Mouse (Mus musculus): Measurements from ENCODE around the gene Olfr1118.
"Not testable (repeated sequence)": the region's sequence is repeated elsewhere in the genome, so short reads cannot be mapped to it uniquely, and the experiment has no call there.

The Olfr1118 gene

GRCm38 (mm10) chr2:87307281-87307680, at the start of gene Olfr1118:
Gene Olfr1118 (plus strand): TSS chr2:87307581.
- DNase-seq (ENCODE audit: low read depth): no peak

GRCm38 (mm10) chr2:87267234-87267633, 40.1 kb upstream of the Olfr1118 start, which contains the start of gene Olfr1116:
Gene Olfr1116 (plus strand): TSS chr2:87267534.
- DNase-seq (ENCODE audit: low read depth): no peak

GRCm38 (mm10) chr2:87293977-87294376, 13.4 kb upstream of the Olfr1118 start:
- not testable (repeated sequence) for DNase-seq (ENCODE audit: low read depth)

- DNase-seq (ENCODE audit: low read depth): no peak
Measured at GRCm38 (mm10) chr2:87354515-87354914, 47.1 kb downstream of the Olfr1118 start, which contains the start of gene Olfr1120. Gene Olfr1120 (plus strand): TSS chr2:87354815.

- DNase-seq (ENCODE audit: low read depth): not testable (repeated sequence)
Measured at GRCm38 (mm10) chr2:87360121-87360520, 52.7 kb downstream of the Olfr1118 start.
